Mouse (Mus musculus) heart, postnatal 0 days (tissue): ENCODE measurements around the gene Ankrd13c. TPM values are rescaled to one million over a fixed set of nuclear protein-coding genes. Genes with fewer than 3 reads are reported as not detected.
A peak's percentile ranks its signal among the peaks of the same experiment; 100 is the strongest.

Experiments
- ATAC-seq: fragments of 200-750 bp; cut with Nextera tagmentation; 2 replicates; pipeline ENCODE4 v1.8.0; 2017; ENCODE audit warnings: low read depth, moderate number of reproducible peaks, moderate library complexity; ENCODE audit not compliant: insufficient read depth
- DNase-seq: peaks from one replicate; pipeline ENCODE4 v3.0.0-alpha.2; 2016; ENCODE audit warnings: low spot score
- H3K27ac ChIP-seq: fragments of 300-500 bp; sonication (generic); 2 replicates; pipeline ENCODE4 v1.5.1; 2014; ENCODE audit warnings: low read depth, mild to moderate bottlenecking
- H3K27me3 ChIP-seq: fragments of 300-500 bp; sonication (generic); 2 replicates; pipeline ENCODE4 v1.6.1; 2014; ENCODE audit warnings: low read length, mixed read lengths; ENCODE audit not compliant: control insufficient read depth, insufficient read depth
- H3K36me3 ChIP-seq: fragments of 300-500 bp; sonication (generic); replicated peaks from 2 replicates; pipeline ENCODE4 v1.6.1; 2014; ENCODE audit warnings: low read length, mixed read lengths; ENCODE audit not compliant: control insufficient read depth, insufficient read depth
- H3K4me1 ChIP-seq: fragments of 300-500 bp; sonication (generic); 2 replicates; pipeline ENCODE4 v1.6.1; 2014; ENCODE audit warnings: antibody characterized with exemption; ENCODE audit not compliant: control insufficient read depth, insufficient read depth
- H3K4me2 ChIP-seq: fragments of 300-500 bp; sonication (generic); 2 replicates; pipeline ENCODE4 v1.6.1; 2014; ENCODE audit warnings: low read depth, mild to moderate bottlenecking, low read length, moderate library complexity
- H3K4me3 ChIP-seq: fragments of 300-500 bp; sonication (generic); 2 replicates; pipeline ENCODE4 v1.5.1; 2014; ENCODE audit warnings: low read depth, low read length
- H3K9ac ChIP-seq: fragments of 300-500 bp; sonication (generic); replicated peaks from 2 replicates; pipeline ENCODE4 v1.6.1; 2014; ENCODE audit warnings: low read depth, low read length, mixed read lengths
- H3K9me3 ChIP-seq: fragments of 300-500 bp; sonication (generic); replicated peaks from 2 replicates; pipeline ENCODE4 v1.6.1; 2016; ENCODE audit warnings: low read length; ENCODE audit not compliant: control insufficient read depth
- CTCF ChIP-seq: IDR thresholded peaks from 2 replicates; pipeline ENCODE4 v1.5.1; 2016; ENCODE audit warnings: antibody characterized with exemption, control low read depth, low read depth
- EP300 ChIP-seq: IDR thresholded peaks from 2 replicates; pipeline ENCODE4 v1.6.1; 2016; ENCODE audit warnings: antibody characterized with exemption, low read depth
- WGBS: fragments of 180-500 bp; shearing (Covaris S2); extraction: QIAGEN DNeasy Blood & Tissue Kit; methylation state at CpG from one replicate; pipeline ENCODE4 v1.1.7; 2014; 5-methylcytosine and 5-hydroxymethylcytosine counted together
- polyA plus RNA-seq: library from polyadenylated mRNA; unstranded; fragments of >200 nt; fragmentation: Nextera tagmentation; extraction: Ambion mirVana; gene quantifications from 2 replicates; pipeline ENCODE4 v1.2.1, GENCODE M21; 2015
- total RNA-seq: library from RNA; depleted of rRNA; stranded (reverse); fragments of >200 nt; gene quantifications from 2 replicates; pipeline ENCODE4 v1.2.3, GENCODE M21; 2014; ENCODE audit warnings: low replicate concordance; rRNA removed

Ankrd13c gene
- total RNA-seq (12.4 and 18.4 TPM in 2 replicates), polyA plus RNA-seq (12.4 and 13.5 TPM in 2 replicates)

DNA sequence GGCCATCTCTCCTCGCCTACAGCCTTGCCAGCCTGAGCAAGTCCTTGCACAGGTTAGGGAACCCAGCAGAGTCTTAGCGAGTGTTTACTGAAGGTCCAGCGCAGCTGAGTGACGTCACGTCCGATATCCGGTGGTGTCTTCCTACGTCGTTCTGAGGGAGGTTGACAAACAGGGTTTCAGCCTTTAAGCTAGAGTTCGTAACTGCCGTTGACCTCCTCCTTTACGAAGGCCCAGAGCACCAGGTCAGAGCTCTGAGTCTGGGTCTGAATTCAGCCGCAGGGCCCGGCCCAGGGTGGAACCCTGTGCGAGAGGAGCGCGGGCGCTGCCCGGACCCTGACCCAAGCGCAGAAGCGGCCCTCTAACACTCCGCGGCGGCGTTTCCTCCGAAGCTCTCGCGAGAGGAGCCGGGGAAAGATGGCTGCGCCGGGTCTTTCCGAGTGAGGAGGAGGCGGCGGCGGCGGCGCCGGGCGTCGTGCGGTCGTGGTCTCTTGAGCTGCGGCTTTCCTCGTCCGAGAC lies at the start of gene Ankrd13c:
Gene Ankrd13c (plus strand): TSS at position 397 of the 516 bp plus-strand sequence.
- H3K27me3 ChIP-seq: no peaks in the 10 kb centered on the region
- H3K36me3 ChIP-seq: no peaks in the 10 kb centered on the region
- TF ChIP-seq EP300: 0 out of 2 replicates have a peak, but pooled peaks have one; percentile 76
- TF ChIP-seq CTCF: no peak
- peak within 1 kb of the TSS; percentile 98 for H3K27ac ChIP-seq
- H3K4me2 ChIP-seq: peak within 1 kb of the TSS; percentile 96
- DNase-seq (peak; percentile 93), ATAC-seq (peak; percentile 98)
- H3K4me1 ChIP-seq: peaks cover 15% of the 10 kb centered on the region; the same call in 1 of the 2 replicates
- no peaks in the 10 kb centered on the region for H3K9me3 ChIP-seq
- under 1% methylated on average over 45 of the region's 45 CpGs for WGBS
- peak within 1 kb of the TSS; percentile 89 for H3K4me3 ChIP-seq
- peak within 1 kb of the TSS; percentile 94 for H3K9ac ChIP-seq

DNA sequence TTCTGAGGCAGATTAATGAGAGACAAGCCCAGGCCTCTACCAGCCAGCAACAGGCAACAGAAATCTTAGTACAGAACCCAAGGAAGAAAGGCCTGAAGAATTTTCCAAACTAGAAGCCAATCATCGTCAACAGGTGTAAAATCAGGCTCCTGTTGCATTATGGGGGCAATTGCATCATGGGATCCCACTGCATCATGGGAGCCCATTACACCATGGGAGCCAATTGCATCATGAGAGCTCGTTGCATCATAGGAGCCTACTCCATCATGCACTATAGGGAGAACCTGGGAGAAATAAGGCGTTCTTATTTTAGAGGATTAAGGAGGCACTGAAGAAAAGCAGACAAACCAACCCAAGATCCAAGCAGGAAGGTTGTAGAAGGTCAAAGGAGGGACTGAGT lies 49.4 kb upstream of the Ankrd13c start:
- H3K36me3 ChIP-seq: no peaks in the 10 kb centered on the region
- no peak for TF ChIP-seq CTCF
- no peak for TF ChIP-seq EP300
- no peak overlapping the region for H3K27ac ChIP-seq
- no peak overlapping the region for H3K4me3 ChIP-seq
- ATAC-seq (no peak), DNase-seq (no peak)
- H3K9me3 ChIP-seq: no peaks in the 10 kb centered on the region
- no peak overlapping the region for H3K9ac ChIP-seq
- no peak overlapping the region for H3K4me2 ChIP-seq
- no peaks in the 10 kb centered on the region for H3K4me1 ChIP-seq
- H3K27me3 ChIP-seq: no peaks in the 10 kb centered on the region
- 85% methylated on average over 3 of the region's 3 CpGs for WGBS

DNA sequence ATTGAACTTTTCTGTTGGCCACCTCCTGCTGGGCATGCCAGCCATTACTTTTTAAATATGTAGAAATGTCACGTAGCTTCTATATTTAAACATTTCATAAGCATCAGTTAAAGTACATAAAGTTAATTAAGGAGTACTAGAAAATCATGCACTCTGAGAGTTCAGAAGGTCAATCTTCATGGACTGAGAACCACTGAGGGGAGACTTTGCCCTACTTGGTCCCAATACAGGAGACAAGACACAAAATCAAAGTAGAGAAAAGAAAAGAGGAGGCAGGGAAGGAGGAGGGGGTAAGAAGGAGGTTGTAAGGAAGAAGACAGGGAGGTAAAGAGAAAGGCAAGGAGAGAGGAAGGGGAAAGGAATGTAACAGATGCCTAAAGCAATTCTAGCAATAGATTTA lies 47.1 kb upstream of the Ankrd13c start:
- TF ChIP-seq CTCF: no peak
- TF ChIP-seq EP300: no peak
- DNase-seq: no peak
- no peak overlapping the region for H3K4me3 ChIP-seq
- H3K27ac ChIP-seq: no peak overlapping the region
- 88% methylated on average over 1 of the region's 1 CpGs for WGBS
- no peak for ATAC-seq
- H3K9me3 ChIP-seq: no peaks in the 10 kb centered on the region
- H3K4me1 ChIP-seq: no peaks in the 10 kb centered on the region
- H3K27me3 ChIP-seq: no peaks in the 10 kb centered on the region
- no peak overlapping the region for H3K9ac ChIP-seq
- no peak overlapping the region for H3K4me2 ChIP-seq
- no peaks in the 10 kb centered on the region for H3K36me3 ChIP-seq

DNA sequence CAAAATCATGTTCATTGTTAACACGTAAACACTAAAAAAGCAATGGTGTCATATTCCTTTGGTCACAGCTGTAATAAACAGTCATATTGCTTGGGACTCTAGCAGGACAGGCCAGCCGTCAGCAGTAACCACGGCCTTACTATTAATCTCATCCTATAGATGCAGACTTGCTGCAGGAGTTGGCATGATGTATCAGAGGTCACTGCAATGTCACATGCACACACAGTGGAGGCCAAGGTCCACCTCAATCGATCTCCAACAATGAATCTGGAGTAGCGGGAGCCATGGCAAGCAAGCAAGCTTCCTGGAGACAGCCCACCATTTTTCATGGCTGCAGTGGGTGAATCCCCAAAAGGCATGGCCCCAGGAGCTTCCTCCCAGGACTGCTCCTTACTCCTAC lies 45.3 kb upstream of the Ankrd13c start:
- no peak for TF ChIP-seq EP300
- TF ChIP-seq CTCF: no peak
- Histone ChIP-seq H3K4me3 (no peak overlapping the region), H3K9ac (no peak overlapping the region), H3K27me3 (no peaks in the 10 kb centered on the region), H3K4me1 (no peaks in the 10 kb centered on the region), H3K27ac (no peak overlapping the region), H3K4me2 (no peak overlapping the region), H3K9me3 (no peaks in the 10 kb centered on the region), H3K36me3 (no peaks in the 10 kb centered on the region)
- WGBS: 82% methylated on average over 5 of the region's 5 CpGs
- DNase-seq: no peak
- ATAC-seq: no peak

DNA sequence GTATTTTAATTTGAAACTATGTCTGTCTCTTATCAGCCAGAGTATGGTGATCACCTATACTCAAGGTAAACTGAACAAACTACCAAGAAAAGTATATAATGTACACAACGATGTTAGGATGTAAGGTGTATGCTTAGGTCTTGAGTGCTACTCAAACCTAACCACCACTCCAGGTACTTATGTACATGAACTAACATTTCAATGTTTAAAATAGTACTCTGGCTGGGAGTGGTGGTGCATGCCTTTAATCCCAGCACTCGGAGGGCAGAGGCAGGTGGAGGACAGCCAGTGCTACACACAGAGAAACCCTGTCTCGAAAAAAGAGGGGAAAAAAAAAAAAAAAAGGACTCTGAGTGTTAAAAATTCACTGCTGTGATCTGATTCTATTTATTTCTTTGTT lies 38.9 kb upstream of the Ankrd13c start:
- no peak for TF ChIP-seq CTCF
- TF ChIP-seq EP300: no peak
- ATAC-seq (no peak), DNase-seq (no peak)
- Histone ChIP-seq H3K4me1 (no peaks in the 10 kb centered on the region), H3K9me3 (no peaks in the 10 kb centered on the region), H3K27ac (no peak overlapping the region), H3K9ac (no peak overlapping the region), H3K4me2 (no peak overlapping the region), H3K36me3 (no peaks in the 10 kb centered on the region), H3K27me3 (no peaks in the 10 kb centered on the region), H3K4me3 (no peak overlapping the region)
- 60% methylated on average over 3 of the region's 3 CpGs for WGBS

DNA sequence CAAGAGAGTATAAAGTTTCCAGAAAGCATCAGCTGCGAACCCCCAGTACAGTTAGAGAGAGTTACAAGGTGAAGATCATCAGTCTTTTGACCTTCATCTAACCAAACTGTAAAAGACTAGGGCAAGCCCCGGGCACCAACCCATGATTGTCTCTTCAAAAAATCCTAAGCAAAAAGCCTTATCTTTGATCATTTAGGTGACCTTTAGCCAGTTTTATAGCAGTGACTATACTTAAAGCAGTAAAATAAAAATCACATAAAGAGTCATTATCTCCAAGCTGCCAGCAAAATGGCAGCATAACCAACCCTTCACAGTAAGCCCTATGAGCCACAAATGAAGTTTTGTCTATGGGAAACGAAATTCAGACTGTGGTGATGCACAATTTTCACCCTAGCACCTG lies 36.8 kb upstream of the Ankrd13c start:
- 70% methylated on average over 3 of the region's 3 CpGs for WGBS
- DNase-seq (no peak), ATAC-seq (no peak)
- Histone ChIP-seq H3K27me3 (no peaks in the 10 kb centered on the region), H3K9me3 (no peaks in the 10 kb centered on the region), H3K27ac (no peak overlapping the region), H3K4me2 (no peak overlapping the region), H3K9ac (no peak overlapping the region), H3K4me1 (no peaks in the 10 kb centered on the region), H3K4me3 (no peak overlapping the region), H3K36me3 (no peaks in the 10 kb centered on the region)
- TF ChIP-seq CTCF (no peak), EP300 (no peak)
